Mouse (Mus musculus): ENCODE measurements at regions not wholly inside any gene's neighbourhood (a gene's known extent, or its start where the extent isn't known, plus 50 kb on each side); places are given as distances from the start of the nearest gene placed in this dataset.
"Not testable (repeated sequence)": the region's sequence is repeated elsewhere in the genome, so short reads cannot be mapped to it uniquely, and the experiment has no call there.

DNA sequence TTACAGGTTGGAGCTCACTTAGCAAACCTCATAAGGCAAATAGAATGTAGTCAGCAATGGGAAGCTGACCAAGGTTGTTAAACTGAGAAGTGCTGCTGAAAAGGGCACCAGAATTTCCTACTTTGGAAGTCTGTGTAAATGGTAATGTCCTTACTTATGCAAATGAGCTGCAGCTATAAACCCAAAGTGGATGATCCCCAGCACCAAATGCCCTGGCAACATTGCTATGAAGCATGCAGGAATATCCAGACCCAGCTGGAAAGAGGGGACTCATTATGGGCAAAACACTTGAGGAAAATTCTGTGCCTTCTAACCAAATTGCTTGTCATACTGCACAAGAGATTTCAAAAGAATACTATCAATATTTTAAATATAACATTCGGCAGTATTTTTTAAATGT is 861.3 kb upstream of the Kirrel3 start:
- H3K36me3 ChIP-seq: no peaks in the 10 kb centered on the region
- no peaks in the 10 kb centered on the region for H3K4me1 ChIP-seq
- H3K4me3 ChIP-seq (replicated peaks): no peak overlapping the region
- H3K4me2 ChIP-seq: no peak overlapping the region
- H3K9me3 ChIP-seq (replicated peaks): no peaks in the 10 kb centered on the region
- WGBS: 88% methylated on average over 1 of the region's 1 CpGs
- H3K27me3 ChIP-seq: no peaks in the 10 kb centered on the region
- H3K9ac ChIP-seq: no peak overlapping the region
- H3K27ac ChIP-seq: no peak overlapping the region
- ATAC-seq (replicated peaks; ENCODE audit: low FRiP score): no peak

DNA sequence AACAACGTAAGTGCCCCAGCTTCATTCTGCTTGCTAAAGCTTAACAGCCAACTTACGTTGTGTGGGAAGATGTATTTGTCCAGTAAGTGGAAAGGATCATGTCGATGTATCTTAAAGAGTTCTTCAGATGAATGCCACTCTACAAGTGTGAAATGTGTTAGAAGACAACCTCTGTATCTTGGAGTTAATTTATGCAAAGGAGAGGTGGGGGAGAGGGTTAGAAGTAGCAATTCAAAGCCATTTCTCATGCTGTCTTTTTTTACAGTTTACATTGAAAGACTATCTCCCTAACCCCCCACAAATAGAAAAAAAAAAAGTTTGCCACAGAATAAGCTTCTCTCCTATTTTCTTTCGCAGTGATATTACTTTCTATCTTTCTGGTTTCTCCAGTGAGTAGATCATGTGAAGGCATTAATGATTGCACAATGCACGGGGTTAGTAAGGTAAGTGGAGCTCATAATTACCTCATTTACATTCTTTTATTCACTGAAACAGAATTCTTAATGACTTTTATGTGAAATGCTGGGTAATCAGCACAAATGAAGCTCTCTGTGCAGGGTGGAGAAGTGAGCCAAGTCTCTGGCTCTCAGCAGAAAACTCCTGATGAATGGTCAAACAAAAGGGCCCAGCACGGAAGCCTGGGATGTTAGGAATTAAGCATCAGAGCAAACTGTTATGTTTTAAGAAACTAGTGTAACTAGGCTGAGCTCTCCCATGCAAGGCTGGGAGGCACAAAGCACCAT is 855.8 kb upstream of the Kirrel3 start:
- Histone ChIP-seq H3K36me3 (no peaks in the 10 kb centered on the region), H3K27me3 (no peaks in the 10 kb centered on the region), H3K9me3 (replicated peaks) (no peaks in the 10 kb centered on the region), H3K4me1 (no peaks in the 10 kb centered on the region), H3K9ac (no peak overlapping the region), H3K27ac (no peak overlapping the region), H3K4me3 (replicated peaks) (no peak overlapping the region), H3K4me2 (no peak overlapping the region)
- ATAC-seq (replicated peaks; ENCODE audit: low FRiP score): no peak
- WGBS: 43% methylated on average over 6 of the region's 6 CpGs

DNA sequence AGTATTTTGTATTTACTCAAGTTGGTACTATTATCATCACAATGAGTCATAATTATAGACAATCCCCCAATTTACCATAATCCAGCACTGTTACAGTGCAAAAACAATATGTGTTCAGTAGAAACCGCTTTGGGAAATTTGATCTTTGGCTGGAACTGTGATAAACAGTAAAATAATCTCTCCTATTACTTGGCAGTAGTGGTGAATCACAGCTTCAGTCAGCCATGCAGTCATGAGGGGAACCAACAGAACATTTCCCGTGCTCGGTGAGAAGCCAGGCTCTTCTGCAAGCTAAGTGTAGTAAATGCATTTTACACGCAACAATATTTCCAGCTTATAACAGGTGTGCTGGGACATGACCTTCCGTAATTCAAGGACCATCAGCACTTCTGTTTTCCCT is 822.7 kb upstream of the Kirrel3 start:
- Histone ChIP-seq H3K27me3 (no peaks in the 10 kb centered on the region), H3K9me3 (replicated peaks) (no peaks in the 10 kb centered on the region), H3K27ac (no peak overlapping the region), H3K9ac (no peak overlapping the region), H3K4me3 (replicated peaks) (no peak overlapping the region), H3K4me1 (no peaks in the 10 kb centered on the region), H3K36me3 (no peaks in the 10 kb centered on the region), H3K4me2 (no peak overlapping the region)
- no peak for ATAC-seq (replicated peaks; ENCODE audit: low FRiP score)
- 65% methylated on average over 5 of the region's 5 CpGs for WGBS

DNA sequence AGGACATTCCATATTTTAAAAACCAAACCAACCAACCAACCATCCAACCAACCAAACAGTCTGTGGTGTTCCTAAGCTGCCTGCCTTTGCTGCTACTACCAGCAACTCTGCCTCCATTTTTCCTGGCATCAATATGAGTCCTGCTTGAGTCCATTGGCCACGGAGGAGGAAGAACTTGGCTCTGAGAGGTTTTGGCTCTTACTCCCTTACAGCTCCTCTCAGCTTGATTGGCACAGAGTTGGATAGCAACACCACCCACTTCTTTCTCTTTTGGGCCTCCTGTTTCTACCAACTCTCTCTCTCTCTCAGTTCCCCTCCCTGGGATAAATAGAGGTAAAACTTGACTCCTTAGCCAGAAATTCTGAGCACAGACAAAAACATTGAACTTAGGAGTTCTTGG is 804.6 kb upstream of the Kirrel3 start:
- H3K4me2 ChIP-seq: no peak overlapping the region
- H3K36me3 ChIP-seq: no peaks in the 10 kb centered on the region
- no peak overlapping the region for H3K4me3 ChIP-seq (replicated peaks)
- no peaks in the 10 kb centered on the region for H3K4me1 ChIP-seq
- 56% methylated on average over 1 of the region's 1 CpGs for WGBS
- H3K27me3 ChIP-seq: no peaks in the 10 kb centered on the region
- H3K27ac ChIP-seq: no peak overlapping the region
- H3K9me3 ChIP-seq (replicated peaks): no peaks in the 10 kb centered on the region
- ATAC-seq (replicated peaks; ENCODE audit: low FRiP score): no peak
- H3K9ac ChIP-seq: no peak overlapping the region

DNA sequence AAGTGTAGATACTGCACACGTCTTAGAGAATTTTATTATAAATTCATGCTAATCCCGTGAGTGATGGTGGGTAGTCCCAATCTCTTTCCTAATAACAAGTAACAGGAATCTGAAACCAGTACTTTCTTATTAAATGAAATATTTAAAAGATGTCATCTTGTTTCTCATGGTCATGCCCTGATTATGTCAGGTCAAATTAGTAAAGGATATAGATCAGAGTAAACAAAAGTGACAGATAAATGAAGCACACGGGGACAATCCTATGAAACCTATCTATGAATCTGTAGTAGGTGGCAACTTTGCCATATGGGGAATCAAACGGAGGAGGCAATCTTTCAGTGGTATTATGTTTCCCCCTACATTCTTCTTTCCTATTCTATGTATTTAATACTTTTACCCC is 794.0 kb upstream of the Kirrel3 start:
- Histone ChIP-seq H3K4me3 (replicated peaks) (no peak overlapping the region), H3K9me3 (replicated peaks) (no peaks in the 10 kb centered on the region), H3K36me3 (no peaks in the 10 kb centered on the region), H3K4me1 (no peaks in the 10 kb centered on the region), H3K9ac (no peak overlapping the region), H3K27me3 (no peaks in the 10 kb centered on the region), H3K27ac (no peak overlapping the region), H3K4me2 (no peak overlapping the region)
- ATAC-seq (replicated peaks; ENCODE audit: low FRiP score): no peak
- 75% methylated on average over 4 of the region's 4 CpGs for WGBS

DNA sequence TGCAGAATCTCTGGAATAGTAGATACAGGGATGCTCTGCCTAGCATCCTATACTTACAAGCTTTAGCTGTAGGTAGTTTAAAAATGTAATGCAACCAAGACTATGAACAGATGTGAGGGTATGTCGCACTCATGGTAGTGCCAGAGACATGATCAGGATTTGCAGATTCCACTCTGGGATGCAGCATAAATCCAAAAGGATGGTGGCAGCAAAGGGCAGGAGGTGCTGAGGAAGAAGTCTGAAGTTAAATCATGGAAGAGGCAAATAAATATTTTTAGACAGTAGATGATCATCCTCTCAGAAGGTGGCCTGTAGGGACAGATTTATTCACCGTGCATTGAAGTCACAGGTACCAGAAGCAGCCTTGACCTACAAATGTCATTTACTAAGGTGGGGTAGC is 768.1 kb upstream of the Kirrel3 start:
- ATAC-seq (replicated peaks; ENCODE audit: low FRiP score): no peak
- H3K27ac ChIP-seq: no peak overlapping the region
- H3K4me3 ChIP-seq (replicated peaks): no peak overlapping the region
- 87% methylated on average over 2 of the region's 2 CpGs for WGBS
- no peaks in the 10 kb centered on the region for H3K27me3 ChIP-seq
- no peaks in the 10 kb centered on the region for H3K4me1 ChIP-seq
- no peak overlapping the region for H3K4me2 ChIP-seq
- no peak overlapping the region for H3K9ac ChIP-seq
- no peaks in the 10 kb centered on the region for H3K36me3 ChIP-seq
- H3K9me3 ChIP-seq (replicated peaks): no peaks in the 10 kb centered on the region

DNA sequence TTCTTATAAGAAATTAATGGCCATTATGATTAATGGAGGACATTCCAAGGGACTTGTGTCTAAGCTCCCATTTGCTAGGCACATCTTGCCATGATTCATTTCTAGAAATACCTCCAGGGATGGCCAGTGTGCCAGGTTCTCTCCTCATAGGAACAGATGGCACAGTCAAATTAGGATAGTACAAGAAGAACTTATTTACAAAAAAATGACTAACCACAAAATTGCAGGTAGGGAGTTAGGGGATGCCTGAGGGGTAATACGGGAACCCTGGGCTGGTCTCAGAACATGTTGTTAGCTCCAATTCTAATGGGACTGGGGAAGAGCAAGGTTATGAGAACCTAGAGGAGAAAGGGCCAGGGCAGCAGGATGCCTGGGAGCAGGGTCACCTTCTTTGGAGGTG is 760.9 kb upstream of the Kirrel3 start:
- no peaks in the 10 kb centered on the region for H3K9me3 ChIP-seq (replicated peaks)
- 80% methylated on average over 1 of the region's 1 CpGs for WGBS

DNA sequence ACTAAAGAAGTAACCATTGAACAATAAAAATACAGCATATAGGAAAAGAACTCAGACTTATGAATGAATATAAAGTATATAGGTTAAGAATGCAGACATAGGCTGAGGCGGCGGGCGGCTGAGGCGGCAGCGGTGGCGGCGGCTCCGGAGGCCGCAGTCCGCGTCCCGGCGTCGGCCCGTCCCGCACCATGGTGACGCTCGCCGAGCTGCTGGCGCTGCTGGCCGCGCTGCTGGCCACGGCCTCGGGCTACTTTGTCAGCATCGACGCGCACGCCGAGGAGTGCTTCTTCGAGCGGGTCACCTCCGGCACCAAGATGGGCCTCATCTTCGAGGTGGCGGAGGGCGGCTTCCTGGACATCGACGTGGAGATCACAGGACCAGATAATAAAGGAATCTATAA is 757.6 kb upstream of the Kirrel3 start:
- H3K36me3 ChIP-seq; H3K27ac ChIP-seq; H3K4me3 ChIP-seq (replicated peaks); H3K4me1 ChIP-seq; H3K27me3 ChIP-seq; H3K4me2 ChIP-seq; H3K9ac ChIP-seq; ATAC-seq (replicated peaks; ENCODE audit: low FRiP score); H3K9me3 ChIP-seq (replicated peaks): not testable (repeated sequence)
- 75% methylated on average over 28 of the region's 37 CpGs for WGBS

More for the DNA sequence above, 760.9 kb upstream of the Kirrel3 start:
- no peak for ATAC-seq (replicated peaks; ENCODE audit: low FRiP score)
- H3K36me3 ChIP-seq: no peaks in the 10 kb centered on the region
- no peak overlapping the region for H3K4me3 ChIP-seq (replicated peaks)
- no peak overlapping the region for H3K4me2 ChIP-seq
- no peak overlapping the region for H3K27ac ChIP-seq
- H3K4me1 ChIP-seq: no peaks in the 10 kb centered on the region
- no peak overlapping the region for H3K9ac ChIP-seq
- H3K27me3 ChIP-seq: no peaks in the 10 kb centered on the region

DNA sequence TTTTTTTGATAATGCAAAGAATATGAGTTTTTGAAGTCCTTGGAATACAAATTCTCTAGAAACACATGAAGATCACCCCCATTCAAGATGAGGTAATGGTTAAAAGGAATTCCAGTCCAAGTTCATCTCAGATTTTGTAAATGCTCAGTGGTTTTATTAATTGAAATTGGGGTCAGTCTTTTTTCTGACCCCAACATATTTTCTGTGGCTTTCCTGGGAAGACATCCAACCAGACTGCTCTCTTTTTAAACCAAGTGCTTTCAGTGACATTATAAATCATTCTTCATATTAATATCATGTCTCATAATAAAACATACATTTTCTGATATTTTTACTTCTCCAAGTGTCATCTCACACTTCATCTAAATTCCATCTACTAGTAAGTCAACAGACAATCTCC is 725.0 kb upstream of the Kirrel3 start:
- H3K4me1 ChIP-seq: no peaks in the 10 kb centered on the region
- no peak overlapping the region for H3K4me2 ChIP-seq
- H3K27me3 ChIP-seq: no peaks in the 10 kb centered on the region
- no peak overlapping the region for H3K9ac ChIP-seq
- no peaks in the 10 kb centered on the region for H3K9me3 ChIP-seq (replicated peaks)
- no peak overlapping the region for H3K27ac ChIP-seq
- no peak for ATAC-seq (replicated peaks; ENCODE audit: low FRiP score)
- H3K36me3 ChIP-seq: no peaks in the 10 kb centered on the region
- H3K4me3 ChIP-seq (replicated peaks): no peak overlapping the region

DNA sequence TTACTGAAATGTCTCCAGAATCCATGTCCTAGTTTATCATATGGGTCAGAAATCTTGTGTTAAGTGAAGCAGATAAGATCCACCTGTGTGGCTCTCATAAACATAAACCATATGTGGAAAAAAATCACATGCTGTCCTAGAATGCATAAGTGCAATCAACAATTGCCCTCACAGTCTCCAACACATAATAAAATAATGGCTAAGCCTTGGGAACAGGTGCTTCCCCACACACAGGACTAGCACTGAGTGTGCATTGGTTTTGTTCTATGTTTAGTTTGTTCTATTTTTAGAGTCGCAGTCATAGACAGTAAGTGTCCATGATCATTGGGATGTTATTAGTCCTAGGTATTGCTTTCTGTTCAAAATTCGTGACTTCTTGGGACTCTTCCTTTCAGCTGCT is 719.5 kb upstream of the Kirrel3 start:
- WGBS: 88% methylated on average over 2 of the region's 2 CpGs
- H3K27me3 ChIP-seq: no peaks in the 10 kb centered on the region
- H3K4me3 ChIP-seq (replicated peaks): no peak overlapping the region
- no peaks in the 10 kb centered on the region for H3K4me1 ChIP-seq
- no peaks in the 10 kb centered on the region for H3K9me3 ChIP-seq (replicated peaks)
- no peak for ATAC-seq (replicated peaks; ENCODE audit: low FRiP score)
- no peak overlapping the region for H3K9ac ChIP-seq
- H3K36me3 ChIP-seq: no peaks in the 10 kb centered on the region
- H3K27ac ChIP-seq: no peak overlapping the region
- H3K4me2 ChIP-seq: no peak overlapping the region

DNA sequence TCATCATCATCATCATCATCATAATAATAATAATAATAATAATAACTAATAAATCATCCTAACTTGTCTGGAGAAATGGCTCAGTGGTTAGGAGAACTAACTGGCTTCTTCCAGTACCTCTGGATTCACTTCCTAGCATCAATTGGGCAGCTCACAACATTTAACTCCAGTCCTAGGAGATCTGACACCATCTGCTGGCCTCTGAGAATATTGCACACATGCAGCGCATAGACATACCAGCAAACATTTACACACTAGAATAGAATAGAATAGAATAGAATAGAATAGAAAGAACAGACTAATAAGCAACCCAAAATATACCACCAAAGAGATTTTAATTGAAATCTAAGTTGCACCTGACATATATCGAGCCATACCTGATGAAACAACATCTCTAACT is 715.9 kb upstream of the Kirrel3 start:
- Histone ChIP-seq H3K4me3 (replicated peaks) (no peak overlapping the region), H3K27ac (no peak overlapping the region), H3K4me2 (no peak overlapping the region), H3K4me1 (no peaks in the 10 kb centered on the region), H3K9ac (no peak overlapping the region), H3K9me3 (replicated peaks) (no peaks in the 10 kb centered on the region), H3K27me3 (no peaks in the 10 kb centered on the region), H3K36me3 (no peaks in the 10 kb centered on the region)
- no peak for ATAC-seq (replicated peaks; ENCODE audit: low FRiP score)
- 92% methylated on average over 2 of the region's 2 CpGs for whole genome bisulfite sequencing

DNA sequence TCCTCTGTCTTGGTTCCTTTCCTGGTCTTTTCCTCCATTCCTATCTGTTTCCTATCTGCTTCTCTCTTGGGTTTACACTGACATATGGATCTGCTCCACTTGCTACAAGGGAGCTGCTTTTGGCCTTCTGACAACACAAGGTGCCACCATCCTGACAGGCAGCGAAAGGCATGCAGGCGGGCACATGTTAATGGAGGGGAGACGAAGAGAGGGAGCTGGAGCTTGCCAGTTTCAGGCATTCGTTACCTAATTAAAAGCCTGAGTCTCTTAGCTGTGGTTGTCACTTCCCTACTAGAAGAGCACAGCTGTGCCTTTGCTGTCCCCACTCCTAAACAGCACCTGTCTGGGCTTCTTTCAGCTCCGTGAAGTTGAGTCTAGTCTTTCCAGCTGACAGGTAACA is 711.5 kb upstream of the Kirrel3 start:
- Histone ChIP-seq H3K4me3 (replicated peaks) (no peak overlapping the region), H3K4me1 (no peaks in the 10 kb centered on the region), H3K4me2 (no peak overlapping the region), H3K36me3 (no peaks in the 10 kb centered on the region), H3K9me3 (replicated peaks) (no peaks in the 10 kb centered on the region), H3K27me3 (no peaks in the 10 kb centered on the region), H3K27ac (no peak overlapping the region), H3K9ac (no peak overlapping the region)
- no peak for ATAC-seq (replicated peaks; ENCODE audit: low FRiP score)
- 73% methylated on average over 5 of the region's 5 CpGs for WGBS

DNA sequence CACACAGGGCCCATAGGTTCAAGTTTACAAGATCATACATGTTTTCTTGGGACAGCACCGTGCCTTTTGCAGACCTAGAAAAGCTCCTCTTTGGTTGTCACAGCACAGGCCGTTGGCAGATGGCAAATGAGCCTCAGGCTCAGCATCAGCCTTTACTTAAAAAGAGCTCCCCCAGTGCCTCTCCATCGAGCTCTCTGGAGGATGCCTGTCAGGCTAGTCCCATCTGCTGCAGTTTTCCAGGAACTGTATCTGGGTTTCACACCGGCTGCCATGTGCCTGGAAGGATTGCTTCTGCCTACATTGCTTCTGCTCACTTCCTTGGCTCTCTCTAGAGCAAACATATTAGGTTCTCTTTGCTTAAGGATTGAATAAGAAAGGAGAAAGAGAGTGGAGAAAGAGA is 695.1 kb upstream of the Kirrel3 start:
- Histone ChIP-seq H3K4me1 (no peaks in the 10 kb centered on the region), H3K4me2 (no peak overlapping the region), H3K4me3 (replicated peaks) (no peak overlapping the region), H3K36me3 (no peaks in the 10 kb centered on the region), H3K9me3 (replicated peaks) (no peaks in the 10 kb centered on the region), H3K27ac (no peak overlapping the region), H3K9ac (no peak overlapping the region), H3K27me3 (no peaks in the 10 kb centered on the region)
- ATAC-seq (replicated peaks; ENCODE audit: low FRiP score): no peak
- 80% methylated on average over 4 of the region's 4 CpGs for WGBS
